Mouse (Mus musculus): ENCODE results near the gene AB124611.
A peak's percentile ranks its signal among the peaks of the same experiment; 100 is the strongest.
"Not testable (repeated sequence)": the region's sequence is repeated elsewhere in the genome, so short reads cannot be mapped to it uniquely, and the experiment has no call there.

Gene AB124611

GRCm38 (mm10) chr9:21565004-21565586, 39.1 kb downstream of the AB124611 start:
- no peak for DNase-seq

GRCm38 (mm10) chr9:21566538-21566937, 40.6 kb downstream of the AB124611 start:
- DNase-seq = no peak

GRCm38 (mm10) chr9:21567051-21567450, 41.1 kb downstream of the AB124611 start:
- DNase-seq = no peak

GRCm38 (mm10) chr9:21568657-21569255, 42.8 kb downstream of the AB124611 start:
- DNase-seq = no peak

- no peak for DNase-seq
Observed at GRCm38 (mm10) chr9:21574012-21574801, 48.2 kb downstream of the AB124611 start.

- DNase-seq = no peak
Observed at GRCm38 (mm10) chr9:21575253-21575652, 49.3 kb downstream of the AB124611 start.

GRCm38 (mm10) chr9:21576286-21576685, 50.3 kb downstream of the AB124611 start:
- DNase-seq = no peak

- DNase-seq = no peak
Observed at GRCm38 (mm10) chr9:21578226-21578625, 52.2 kb downstream of the AB124611 start.

- no peak for DNase-seq
Observed at GRCm38 (mm10) chr9:21585401-21585800, 59.4 kb downstream of the AB124611 start.

- DNase-seq = no peak
Observed at GRCm38 (mm10) chr9:21587678-21588349, 61.8 kb downstream of the AB124611 start.

GRCm38 (mm10) chr9:21588350-21588749, 62.4 kb downstream of the AB124611 start:
- peak in 1 of 2 experiments; percentile 28 for DNase-seq

GRCm38 (mm10) chr9:21589538-21589937, 63.6 kb downstream of the AB124611 start:
- no peak for DNase-seq

- no peak for DNase-seq
Observed at GRCm38 (mm10) chr9:21591127-21591830, 65.3 kb downstream of the AB124611 start.

- peak in 1 of 2 experiments; percentile 14 for DNase-seq
Observed at GRCm38 (mm10) chr9:21591831-21592702, 66.1 kb downstream of the AB124611 start.

GRCm38 (mm10) chr9:21592703-21593121, 66.7 kb downstream of the AB124611 start, which contains the start of the genes Timm29 and Yipf2:
TSS of gene Timm29 (plus strand) at chr9:21592722.
TSS of gene Yipf2 (minus strand) at chr9:21592828.
- DNase-seq = peak; percentile 87 to 92

GRCm38 (mm10) chr9:21593122-21593721, 67.2 kb downstream of the AB124611 start:
- peak; percentile 63 to 78 for DNase-seq

GRCm38 (mm10) chr9:21594350-21594749, 68.4 kb downstream of the AB124611 start:
- not testable (repeated sequence) for DNase-seq

- DNase-seq = no peak
Observed at GRCm38 (mm10) chr9:21594838-21595237, 68.9 kb downstream of the AB124611 start.

Data from kidney, postnatal 4 days (tissue).